8 mouse cellular contexts compared by ENCODE assay signal in the genomic region with DNA sequence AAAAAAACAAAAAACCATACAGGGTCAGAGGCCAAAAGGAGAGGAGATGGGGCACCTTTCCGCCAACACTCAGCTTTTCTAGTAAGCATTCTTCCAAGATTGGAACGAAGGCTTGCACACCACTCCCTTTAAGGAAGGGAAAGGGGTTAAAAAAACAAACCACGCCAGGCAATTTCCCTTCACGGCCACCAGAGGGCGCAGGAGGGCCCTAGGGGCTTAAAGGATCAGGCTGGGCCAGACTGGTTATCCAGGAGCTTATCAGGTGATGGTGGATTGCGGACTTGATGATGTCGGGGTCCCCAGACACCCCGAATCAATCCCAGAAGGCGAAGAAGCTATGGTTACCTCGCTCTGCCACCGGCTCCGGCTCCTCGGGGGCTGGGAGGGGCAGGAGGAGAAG. TPM values are rescaled to one million over a fixed set of nuclear protein-coding genes. Genes with fewer than 3 reads are reported as not detected.
A peak's percentile ranks its signal among the peaks of the same experiment; 100 is the strongest.
DNase-seq lines count a peak whose midpoint lies in the region; ATAC-seq and TF ChIP-seq lines count a peak whose summit lies in the region.

No protein-coding gene starts in this region.

- no peak overlapping the region for H3K9ac ChIP-seq in heart, adult 2 months (ENCODE audit: low read depth, low read length)
- H3K9ac ChIP-seq in hindbrain, postnatal 0 days (replicated peaks; ENCODE audit: low read length): no peak overlapping the region

- TF ChIP-seq EP300 in heart, adult 2 months (IDR thresholded peaks at IDR 0.05; ENCODE audit: insufficient read depth, low read depth, low read length): 0 out of 2 replicates have a peak, but pooled peaks have one; percentile 20

- TF ChIP-seq CTCF in heart, adult 2 months (IDR thresholded peaks at IDR 0.05): no peak; the same call in 1 of the 2 replicates
- peak; percentile 82 for TF ChIP-seq CTCF in hindbrain, postnatal 0 days (IDR thresholded peaks at IDR 0.05; ENCODE audit: low read depth)

- intact Hi-C loops in heart, adult 2 months (cut with DNase I): loop anchor here (5.0 kb wide), 1 partner anchor 36 kb away; no protein-coding TSS in a partner anchor

- no peak overlapping the region for H3K4me3 ChIP-seq in heart, adult 2 months
- H3K4me3 ChIP-seq in hindbrain, postnatal 0 days (ENCODE audit: low read length): no peak overlapping the region

- H3K36me3 ChIP-seq in heart, adult 2 months (ENCODE audit: control insufficient read depth, insufficient read depth, low read length): no peaks in the 10 kb centered on the region; the same call in 1 of the 2 replicates
- H3K36me3 ChIP-seq in hindbrain, postnatal 0 days (ENCODE audit: insufficient read depth, low read length): no peaks in the 10 kb centered on the region

- peaks cover 11% of the 10 kb centered on the region for H3K4me1 ChIP-seq in heart, adult 2 months (ENCODE audit: control insufficient read depth, insufficient read depth, low read length)
- H3K4me1 ChIP-seq in hindbrain, postnatal 0 days (ENCODE audit: insufficient read depth, low read length): no peaks in the 10 kb centered on the region

- no peak overlapping the region for H3K27ac ChIP-seq in heart, adult 2 months
- no peak overlapping the region for H3K27ac ChIP-seq in hindbrain, postnatal 0 days

- no peak overlapping the region for H3K4me2 ChIP-seq in hindbrain, postnatal 0 days (ENCODE audit: low read depth, low read length)

- ATAC-seq in CD4-positive, CD25-positive, alpha-beta regulatory T cell, adult 4 months: peak; percentile 52
- no peak for ATAC-seq in hindbrain, postnatal 0 days

- H3K9me3 ChIP-seq in hindbrain, postnatal 0 days (ENCODE audit: low read length): no peaks in the 10 kb centered on the region

- 21% methylated on average over 13 of the region's 13 CpGs for WGBS in heart, adult 2 months
- 26% methylated on average over 13 of the region's 13 CpGs for WGBS in hindbrain, postnatal 0 days

- DNase-seq in heart, adult 2 months: peak; percentile 58 to 66
- DNase-seq in heart, adult 8-10 months (ENCODE audit: low spot score): no peak
- peak; percentile 63 for DNase-seq in c-Kit-positive CD71-positive TER-119-positive erythroid progenitor cells, embryonic 14.5 days (ENCODE audit: low spot score)
- DNase-seq in hindbrain, postnatal 0 days (ENCODE audit: low spot score): peak; percentile 54
- peak; percentile 50 to 63 for DNase-seq in lung, postnatal 4 days
- peak; percentile 75 for DNase-seq in thymus, postnatal 4 days
- no peak for DNase-seq in ovary, adult 18-20 months (ENCODE audit: low spot score)

- TF ChIP-seq POLR2A in heart, adult 2 months (IDR thresholded peaks at IDR 0.05; ENCODE audit: insufficient read depth, low read depth, low read length): no peak

- H3K79me2 ChIP-seq in heart, adult 2 months (replicated peaks; ENCODE audit: control insufficient read depth, insufficient read depth, low read length): no peaks in the 10 kb centered on the region

- no peaks in the 10 kb centered on the region for H3K27me3 ChIP-seq in heart, adult 2 months (ENCODE audit: control insufficient read depth, insufficient read depth, low read length)
- H3K27me3 ChIP-seq in hindbrain, postnatal 0 days (ENCODE audit: insufficient read depth, low read length): no peaks in the 10 kb centered on the region

RNA-seq across cellular contexts. Expression of a gene that starts 2.9 kb away (rescaled TPM):
- total RNA-seq in heart, adult 2 months (2021): 10 to 100 TPM; 15.6 to 19.7 TPM
- polyA plus RNA-seq in heart, adult 2 months (2012; rRNA removed): 9.2 and 12.1 TPM in 2 replicates
- 10 to 100 TPM; 12.4 to 22.1 (median 19.0) TPM for total RNA-seq in heart, adult 8-10 months (2022)
- 1 to 10 TPM; 6.9 to 8.3 TPM for polyA plus RNA-seq in CD4-positive, CD25-positive, alpha-beta regulatory T cell, adult 4 months (2017; shearing (Covaris generic))
- total RNA-seq in hindbrain, postnatal 0 days (2014; rRNA removed): 0.93 and 3.5 TPM in 2 replicates
- 2.9 and 3.6 TPM in 2 replicates for polyA plus RNA-seq in hindbrain, postnatal 0 days (2015; fragmentation: Nextera tagmentation; extraction: Ambion mirVana)

RNA-seq across cellular contexts. Expression of a gene that starts 10.8 kb away (rescaled TPM):
- total RNA-seq in heart, adult 2 months (2021): over 10,000 TPM in 1 of 2 experiments, 1,000 to 10,000 TPM in 1; 9,834 to 11,008 TPM
- polyA plus RNA-seq in heart, adult 2 months (2012; rRNA removed): 13,898 and 21,553 TPM in 2 replicates
- total RNA-seq in heart, adult 8-10 months (2022): over 10,000 TPM in 3 of 4 experiments, 1,000 to 10,000 TPM in 1; 9,443 to 11,840 (median 11,050) TPM
- polyA plus RNA-seq in CD4-positive, CD25-positive, alpha-beta regulatory T cell, adult 4 months (2017; shearing (Covaris generic)): 1 to 10 TPM; 1.6 to 2.4 TPM
- 1.9 TPM in 1 of 2 replicates, not detected in the other for total RNA-seq in hindbrain, postnatal 0 days (2014; rRNA removed)
- 2.1 and 3.9 TPM in 2 replicates for polyA plus RNA-seq in hindbrain, postnatal 0 days (2015; fragmentation: Nextera tagmentation; extraction: Ambion mirVana)

RNA-seq across cellular contexts. Expression of a gene that starts 11.8 kb away (rescaled TPM):
- total RNA-seq in heart, adult 2 months (2021): 10 to 100 TPM; 62.4 to 67.1 TPM
- polyA plus RNA-seq in heart, adult 2 months (2012; rRNA removed): 47.0 and 53.2 TPM in 2 replicates
- 10 to 100 TPM; 55.6 to 74.8 (median 61.6) TPM for total RNA-seq in heart, adult 8-10 months (2022)
- polyA plus RNA-seq in CD4-positive, CD25-positive, alpha-beta regulatory T cell, adult 4 months (2017; shearing (Covaris generic)): 10 to 100 TPM; 13.5 to 27.7 TPM
- total RNA-seq in hindbrain, postnatal 0 days (2014; rRNA removed): 88.2 and 109 TPM in 2 replicates
- 33.9 and 42.0 TPM in 2 replicates for polyA plus RNA-seq in hindbrain, postnatal 0 days (2015; fragmentation: Nextera tagmentation; extraction: Ambion mirVana)

RNA-seq across cellular contexts. Expression of a gene that starts 19.0 kb away (rescaled TPM):
- total RNA-seq in heart, adult 2 months (2021): 1 to 10 TPM; 2.3 to 2.7 TPM
- 12.4 and 13.2 TPM in 2 replicates for polyA plus RNA-seq in heart, adult 2 months (2012; rRNA removed)
- 1 to 10 TPM; 2.3 to 3.0 (median 2.6) TPM for total RNA-seq in heart, adult 8-10 months (2022)
- 1 to 10 TPM; 1.4 to 2.8 TPM for polyA plus RNA-seq in CD4-positive, CD25-positive, alpha-beta regulatory T cell, adult 4 months (2017; shearing (Covaris generic))
- total RNA-seq in hindbrain, postnatal 0 days (2014; rRNA removed): 2.1 and 3.8 TPM in 2 replicates
- 2.0 and 2.6 TPM in 2 replicates for polyA plus RNA-seq in hindbrain, postnatal 0 days (2015; fragmentation: Nextera tagmentation; extraction: Ambion mirVana)

RNA-seq across cellular contexts. Expression of a gene that starts 34.1 kb away (rescaled TPM):
- under 1 TPM; 0.39 to 0.86 TPM for total RNA-seq in heart, adult 2 months (2021)
- polyA plus RNA-seq in heart, adult 2 months (2012; rRNA removed): 0.79 and 2.4 TPM in 2 replicates
- 1 to 10 TPM in 1 of 4 experiments, under 1 TPM in 3; 0.50 to 1.0 (median 0.83) TPM for total RNA-seq in heart, adult 8-10 months (2022)
- polyA plus RNA-seq in CD4-positive, CD25-positive, alpha-beta regulatory T cell, adult 4 months (2017; shearing (Covaris generic)): under 1 TPM in 1 of 2 experiments, not detected in 1; 0.35 TPM
- total RNA-seq in hindbrain, postnatal 0 days (2014; rRNA removed): 81.1 and 83.7 TPM in 2 replicates
- 103 and 106 TPM in 2 replicates for polyA plus RNA-seq in hindbrain, postnatal 0 days (2015; fragmentation: Nextera tagmentation; extraction: Ambion mirVana)

Comparison
In these comparisons a context has a peak if more than half of its experiments do, and no peak if none do; other contexts are left out.
1. DNase-seq: peak in heart, adult 2 months (2 of 2), c-Kit-positive CD71-positive TER-119-positive erythroid progenitor cells, embryonic 14.5 days (single experiment), hindbrain, postnatal 0 days (single experiment), lung, postnatal 4 days (2 of 2) and thymus, postnatal 4 days (single experiment); none in heart, adult 8-10 months (single experiment) and ovary, adult 18-20 months (single experiment).
2. RNA of a gene that starts 10.8 kb away (total RNA-seq): 9,443 to 11,840 TPM in heart, adult 8-10 months and 9,834 to 11,008 TPM in heart, adult 2 months; 1.9 TPM in hindbrain, postnatal 0 days; every median in the first group is over 1,000 times any median in the second.